Mouse (Mus musculus): ENCODE data around the gene Smc5.

- TF ChIP-seq POLR2A (IDR thresholded peaks at IDR 0.05; ENCODE audit: borderline replicate concordance, extremely low read depth, low read depth, low read length) (no peak), CTCF (IDR thresholded peaks at IDR 0.05; ENCODE audit: insufficient read depth, low read length) (no peak)
Measured at GRCm38 (mm10) chr19:23187732-23188131, 86.0 kb downstream of the Smc5 start.

Data from lung, adult 2 months (tissue).